Mouse (Mus musculus): ENCODE data around the gene Shisal1. TPM values are rescaled to one million over a fixed set of nuclear protein-coding genes. Genes with fewer than 3 reads are reported as not detected.

The Shisal1 gene
- under 1 TPM in 1 of 2 experiments, not detected in 1; 0.10 TPM for total RNA-seq (2023)

DNA sequence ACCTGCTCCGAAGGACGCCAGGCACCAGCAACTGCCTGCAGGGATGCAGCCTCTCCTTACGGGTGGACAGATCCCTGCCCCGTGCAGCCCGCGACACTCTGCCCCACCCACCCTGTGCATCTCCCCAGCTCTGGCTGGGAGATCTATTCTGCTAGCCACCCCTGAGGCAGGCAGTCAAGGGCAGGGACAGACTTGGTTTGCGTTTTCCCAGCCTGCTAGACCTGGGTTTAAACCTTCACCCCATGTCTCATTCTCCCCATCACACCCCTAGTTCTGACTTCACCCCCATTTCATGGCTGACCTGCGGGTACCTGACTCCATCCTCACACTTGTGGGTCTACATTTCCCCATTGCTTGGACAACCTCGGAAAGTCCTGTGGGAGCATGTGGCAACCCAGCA, at the start of gene Shisal1:
Shisal1 (minus strand) TSS at position 101 of the 400 bp plus-strand sequence.

Other genes starting within 250 kb of the Shisal1 start
- gene Parvb, start 215.1 kb downstream of the Shisal1 start, total RNA-seq (2023), result 10 to 100 TPM; 32.5 to 36.3 TPM
- 100 to 1,000 TPM; 125 to 130 TPM for gene Parvg, start 123.1 kb downstream of the Shisal1 start, total RNA-seq (2023)
- 1 to 10 TPM; 4.7 to 5.4 TPM for gene Rtl6, start 110.7 kb upstream of the Shisal1 start, total RNA-seq (2023)
- 1 to 10 TPM; 6.3 to 6.4 TPM for gene Prr5, start 222.5 kb upstream of the Shisal1 start, total RNA-seq (2023)

Data from monocyte, adult 59 days (primary cell).